Mouse (Mus musculus) cerebral cortex, adult 2 months (tissue): ENCODE data around the gene Ace2.

Source experiments
- WGBS: fragments of 180-500 bp; shearing (Covaris S2); methylation state at CpG from one replicate; pipeline ENCODE4 v1.1.7; 2018; 5-methylcytosine and 5-hydroxymethylcytosine counted together

Gene Ace2

GRCm38 (mm10) chrX:164197679-164198078 lies 58.5 kb downstream of the Ace2 start:
- WGBS, result 84% methylated on average over 2 of the region's 2 CpGs

- WGBS, result 79% methylated on average over 5 of the region's 5 CpGs
Measured at GRCm38 (mm10) chrX:164200547-164200946, 61.4 kb downstream of the Ace2 start.

GRCm38 (mm10) chrX:164221989-164222388 lies 82.9 kb downstream of the Ace2 start:
- 86% methylated on average over 2 of the region's 2 CpGs for WGBS

GRCm38 (mm10) chrX:164233380-164233779 lies 94.2 kb downstream of the Ace2 start:
- 52% methylated on average over 8 of the region's 8 CpGs for WGBS
